Mouse (Mus musculus) hematopoietic stem cell, adult 5-6 weeks (primary cell): Measurements from ENCODE around the gene Il1rl2. TPM values are rescaled to one million over a fixed set of nuclear protein-coding genes. Genes with fewer than 3 reads are reported as not detected.

Experiments
- ATAC-seq, 2 experiments: fragments of 125-278 bp in 1 of 2; replicated peaks in 1 of 2; 2 replicates each; pipeline ENCODE4 v1.8.0; 2016 to 2017; ENCODE audit warnings: inconsistent platforms in 2 of 2, mild to moderate bottlenecking in 2 of 2, moderate number of reproducible peaks in 2 of 2, low read depth in 1 of 2, moderate TSS enrichment in 1 of 2; ENCODE audit not compliant: low FRiP score in 2 of 2, poor library complexity in 2 of 2, severe bottlenecking in 2 of 2, insufficient read depth in 1 of 2, low TSS enrichment in 1 of 2
- total RNA-seq: library from RNA; stranded (forward); fragments of 172-1452, 232-1000 nt; gene quantifications from 2 replicates; pipeline ENCODE4 v1.2.3, GENCODE M21; 2017

Il1rl2 gene
- total RNA-seq, 1 experiment from 2014 or later, result 6.4 TPM

- ATAC-seq, result no peak
Observed at GRCm38 (mm10) chr1:40358771-40359181, 34.4 kb downstream of the Il1rl2 start.

GRCm38 (mm10) chr1:40359731-40360130, 35.3 kb downstream of the Il1rl2 start:
- 0 out of 4 replicates have a peak, but pooled peaks of 1 of the 2 experiments have one; percentile 3 for ATAC-seq

GRCm38 (mm10) chr1:40360969-40361368, 36.6 kb downstream of the Il1rl2 start:
- 0 out of 4 replicates have a peak, but pooled peaks of 1 of the 2 experiments have one; percentile 2 for ATAC-seq

- ATAC-seq, result no peak
Observed at GRCm38 (mm10) chr1:40361596-40361995, 37.2 kb downstream of the Il1rl2 start.

- no peak for ATAC-seq
Observed at GRCm38 (mm10) chr1:40362784-40363183, 38.4 kb downstream of the Il1rl2 start.

GRCm38 (mm10) chr1:40372951-40373350, 48.5 kb downstream of the Il1rl2 start:
- ATAC-seq, result no peak

GRCm38 (mm10) chr1:40375148-40375547, 50.7 kb downstream of the Il1rl2 start:
- ATAC-seq, result no peak

GRCm38 (mm10) chr1:40376745-40377144, 52.3 kb downstream of the Il1rl2 start:
- no peak for ATAC-seq

GRCm38 (mm10) chr1:40378794-40379193, 54.4 kb downstream of the Il1rl2 start:
- ATAC-seq, result peak; percentile 28 to 57; a peak in 1 of 4 replicates

GRCm38 (mm10) chr1:40380111-40380510, 55.7 kb downstream of the Il1rl2 start:
- ATAC-seq, result peak; percentile 35 to 37; a peak in 2 of 4 replicates

GRCm38 (mm10) chr1:40380990-40381389, 56.6 kb downstream of the Il1rl2 start:
- peak in 1 of 2 experiments; percentile 24; a peak in 1 of 4 replicates for ATAC-seq

GRCm38 (mm10) chr1:40382841-40383240, 58.4 kb downstream of the Il1rl2 start:
- no peak for ATAC-seq

- no peak for ATAC-seq
Observed at GRCm38 (mm10) chr1:40384931-40385545, 60.6 kb downstream of the Il1rl2 start.

GRCm38 (mm10) chr1:40391374-40391773, 67.0 kb downstream of the Il1rl2 start:
- ATAC-seq, result peak; percentile 84 to 87

- 0 out of 4 replicates have a peak, but pooled peaks have one; percentile 23 to 29 for ATAC-seq
Observed at GRCm38 (mm10) chr1:40392535-40392934, 68.1 kb downstream of the Il1rl2 start.

GRCm38 (mm10) chr1:40393214-40393613, 68.8 kb downstream of the Il1rl2 start:
- ATAC-seq, result no peak

GRCm38 (mm10) chr1:40399639-40400038, 75.2 kb downstream of the Il1rl2 start:
- ATAC-seq, result no peak

GRCm38 (mm10) chr1:40404682-40405081, 80.3 kb downstream of the Il1rl2 start:
- ATAC-seq, result peak; percentile 32 to 69; a peak in 2 of 4 replicates

- peak; percentile 70 to 87 for ATAC-seq
Observed at GRCm38 (mm10) chr1:40409882-40410281, 85.5 kb downstream of the Il1rl2 start.
